Mouse (Mus musculus) frontal cortex, postnatal 25 days (tissue): ENCODE results near the gene Sufu.
A peak's percentile ranks its signal among the peaks of the same experiment; 100 is the strongest.

ENCODE experiments used
- DNase-seq, 2 experiments: peaks; one replicate each; pipeline ENCODE4 v3.0.0; 2022; ENCODE audit warnings: low spot score in 2 of 2

Gene Sufu

GRCm38 (mm10) chr19:46396686-46397435, at the start of gene Sufu:
TSS of gene Sufu (plus strand) at chr19:46396896.
- DNase-seq = peak; percentile 96 to 97

- no peak for DNase-seq
These were observed 49.5 kb upstream of the Sufu start for GRCm38 (mm10) chr19:46347146-46347545.

- DNase-seq = no peak
These were observed 48.6 kb upstream of the Sufu start for GRCm38 (mm10) chr19:46347936-46348668.

- DNase-seq = peak; percentile 70 to 85
These were observed 47.8 kb upstream of the Sufu start for GRCm38 (mm10) chr19:46348761-46349458.

- no peak for DNase-seq
These were observed 47.1 kb upstream of the Sufu start for GRCm38 (mm10) chr19:46349550-46349949.

- DNase-seq = no peak
These were observed 46.3 kb upstream of the Sufu start, which contains the start of gene 2310034G01Rik for GRCm38 (mm10) chr19:46350168-46350932. TSS of gene 2310034G01Rik (minus strand) at chr19:46350302.

GRCm38 (mm10) chr19:46356701-46357138, 40.0 kb upstream of the Sufu start:
- DNase-seq = peak; percentile 72 to 83

GRCm38 (mm10) chr19:46357344-46358280, 39.1 kb upstream of the Sufu start:
- DNase-seq = no peak

- no peak for DNase-seq
These were observed 38.3 kb upstream of the Sufu start for GRCm38 (mm10) chr19:46358381-46358780.

- no peak for DNase-seq
These were observed 34.6 kb upstream of the Sufu start for GRCm38 (mm10) chr19:46362104-46362503.

- DNase-seq = no peak
These were observed 33.2 kb upstream of the Sufu start for GRCm38 (mm10) chr19:46363294-46364009.

GRCm38 (mm10) chr19:46367798-46368590, 28.7 kb upstream of the Sufu start:
- DNase-seq = peak in 1 of 2 experiments; percentile 44

GRCm38 (mm10) chr19:46369204-46369603, 27.5 kb upstream of the Sufu start:
- peak; percentile 42 to 44 for DNase-seq

GRCm38 (mm10) chr19:46374477-46375088, 22.1 kb upstream of the Sufu start:
- DNase-seq = no peak

- DNase-seq = no peak
These were observed 21.2 kb upstream of the Sufu start for GRCm38 (mm10) chr19:46375489-46375888.

- DNase-seq = no peak
These were observed 20.8 kb upstream of the Sufu start for GRCm38 (mm10) chr19:46375891-46376290.

GRCm38 (mm10) chr19:46382275-46382674, 14.4 kb upstream of the Sufu start:
- no peak for DNase-seq

- DNase-seq = no peak
These were observed 6.8 kb upstream of the Sufu start for GRCm38 (mm10) chr19:46389872-46390271.
